Mouse (Mus musculus) bone marrow, adult 2 months (tissue): ENCODE data around the gene Phxr2. TPM values are rescaled to one million over a fixed set of nuclear protein-coding genes. Genes with fewer than 3 reads are reported as not detected.

Source experiments
- H3K27ac ChIP-seq: fragments of 200-500 bp; 2 replicates; pipeline ENCODE4 v1.5.1; 2012; ENCODE audit warnings: low read depth, mild to moderate bottlenecking, control low read depth, inconsistent platforms, low read length; ENCODE audit not compliant: control insufficient read depth, poor library complexity, insufficient read depth
- H3K4me1 ChIP-seq: fragments of 200-500 bp; 2 replicates; pipeline ENCODE4 v1.6.1; 2011; ENCODE audit warnings: low read length; ENCODE audit not compliant: control insufficient read depth, insufficient read depth
- H3K4me3 ChIP-seq: fragments of 200-500 bp; replicated peaks from 2 replicates; pipeline ENCODE3; 2011; ENCODE audit warnings: mild to moderate bottlenecking, low read depth, low read length, control low read depth; ENCODE audit not compliant: control insufficient read depth
- CTCF ChIP-seq: fragments of 200-500 bp; IDR thresholded peaks from 2 replicates; pipeline ENCODE4 v1.5.1; 2011; ENCODE audit warnings: low read length, control low read depth; ENCODE audit not compliant: control insufficient read depth, insufficient read depth
- POLR2A ChIP-seq: fragments of 200-500 bp; IDR thresholded peaks from 2 replicates; pipeline ENCODE4 v1.6.1; 2011; ENCODE audit warnings: low read depth, mild to moderate bottlenecking, control low read depth, low read length, borderline replicate concordance; ENCODE audit not compliant: control insufficient read depth
- WGBS: fragments of 180-500 bp; shearing (Covaris S2); methylation state at CpG from one replicate; pipeline ENCODE4 v1.1.7; 2018; 5-methylcytosine and 5-hydroxymethylcytosine counted together
- polyA plus RNA-seq: library from polyadenylated mRNA; stranded (reverse); fragments of >200 nt; gene quantifications from 2 replicates; pipeline ENCODE4 v1.2.4, GENCODE M21; 2011; ENCODE audit warnings: low replicate concordance; ENCODE audit not compliant: missing spikeins, insufficient read depth, insufficient read length

The Phxr2 gene
- polyA plus RNA-seq, 1 experiment: not detected

- Histone ChIP-seq H3K4me3 (no peak overlapping the region), H3K27ac (no peak overlapping the region), H3K4me1 (no peaks in the 10 kb centered on the region)
- TF ChIP-seq CTCF (no peak), POLR2A (no peak)
- WGBS: 66% methylated on average over 2 of the region's 2 CpGs
Measured at GRCm38 (mm10) chr10:99095114-99095513, 31.0 kb downstream of the Phxr2 start.

DNA sequence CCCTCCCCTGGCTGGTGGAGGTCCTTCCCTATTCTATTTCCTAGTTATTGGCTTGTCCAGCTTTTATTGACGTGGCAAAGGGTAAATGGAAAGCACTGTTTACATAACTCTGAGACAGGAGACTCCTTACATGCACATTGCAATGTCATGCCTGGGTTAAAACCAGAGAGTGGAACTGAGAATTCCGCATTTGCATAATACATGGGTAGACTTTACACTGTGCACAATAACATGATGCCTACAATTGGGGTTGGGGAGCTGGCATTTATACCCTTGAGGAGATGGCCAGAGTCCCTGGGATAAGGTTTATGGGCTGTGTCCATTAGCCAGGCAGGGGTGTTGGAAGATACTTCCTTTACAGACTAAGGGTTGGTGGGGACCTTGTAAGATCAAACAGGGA, 32.8 kb downstream of the Phxr2 start:
- 65% methylated on average over 2 of the region's 2 CpGs for WGBS
- Histone ChIP-seq H3K4me3 (no peak overlapping the region), H3K4me1 (no peaks in the 10 kb centered on the region), H3K27ac (no peak overlapping the region)
- TF ChIP-seq POLR2A: no peak
- TF ChIP-seq CTCF: no peak

DNA sequence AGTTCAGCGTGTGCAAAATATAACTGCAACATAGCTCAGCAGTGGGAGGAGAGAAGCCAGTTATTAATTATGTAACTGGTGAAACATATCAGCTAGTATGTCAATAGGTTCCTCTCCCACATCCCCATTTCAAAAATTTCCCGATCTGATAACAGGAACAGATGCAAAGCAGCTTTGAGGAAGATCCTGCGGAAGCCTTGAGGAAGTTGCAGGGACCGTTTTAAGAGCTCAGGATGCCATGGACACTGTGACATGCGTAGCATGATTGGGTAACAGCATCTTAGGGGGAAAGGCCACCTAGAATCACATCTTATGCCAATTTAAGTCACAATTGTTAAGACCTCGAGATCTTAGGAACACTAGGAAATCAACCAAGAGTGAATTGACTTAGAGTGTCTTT, 36.2 kb downstream of the Phxr2 start:
- TF ChIP-seq POLR2A (no peak), CTCF (no peak)
- Histone ChIP-seq H3K27ac (no peak overlapping the region), H3K4me1 (no peaks in the 10 kb centered on the region; the same call in 1 of the 2 replicates), H3K4me3 (no peak overlapping the region)
- WGBS: 17% methylated on average over 6 of the region's 6 CpGs

DNA sequence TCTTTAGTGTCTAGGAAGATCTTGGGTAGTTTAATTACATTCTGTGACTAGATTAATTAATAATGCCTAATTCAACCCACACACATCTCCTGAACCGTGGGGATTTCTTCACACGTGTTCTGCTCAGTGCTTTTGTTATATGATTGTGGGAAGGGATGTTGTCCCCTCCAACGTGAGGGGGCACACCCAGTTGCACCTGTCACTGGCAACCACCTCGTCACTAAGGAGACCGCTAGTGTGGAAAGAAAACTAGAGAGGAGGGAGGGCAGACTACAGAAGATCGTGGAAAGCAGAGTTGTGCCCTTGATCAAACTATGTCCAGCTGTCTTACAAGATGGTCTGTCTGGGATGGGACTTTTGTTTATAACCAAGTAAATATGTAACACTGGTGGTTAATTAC, 40.1 kb downstream of the Phxr2 start:
- Histone ChIP-seq H3K4me1 (no peaks in the 10 kb centered on the region; the same call in 1 of the 2 replicates), H3K27ac (no peak overlapping the region), H3K4me3 (no peak overlapping the region)
- no peak for TF ChIP-seq POLR2A
- TF ChIP-seq CTCF: no peak
- 56% methylated on average over 6 of the region's 6 CpGs for WGBS

GRCm38 (mm10) chr10:99085240-99085587, 40.9 kb downstream of the Phxr2 start:
- TF ChIP-seq CTCF (no peak), POLR2A (no peak)
- 50% methylated on average over 6 of the region's 6 CpGs for WGBS
- Histone ChIP-seq H3K27ac (no peak overlapping the region), H3K4me1 (no peaks in the 10 kb centered on the region; the same call in 1 of the 2 replicates), H3K4me3 (no peak overlapping the region)

DNA sequence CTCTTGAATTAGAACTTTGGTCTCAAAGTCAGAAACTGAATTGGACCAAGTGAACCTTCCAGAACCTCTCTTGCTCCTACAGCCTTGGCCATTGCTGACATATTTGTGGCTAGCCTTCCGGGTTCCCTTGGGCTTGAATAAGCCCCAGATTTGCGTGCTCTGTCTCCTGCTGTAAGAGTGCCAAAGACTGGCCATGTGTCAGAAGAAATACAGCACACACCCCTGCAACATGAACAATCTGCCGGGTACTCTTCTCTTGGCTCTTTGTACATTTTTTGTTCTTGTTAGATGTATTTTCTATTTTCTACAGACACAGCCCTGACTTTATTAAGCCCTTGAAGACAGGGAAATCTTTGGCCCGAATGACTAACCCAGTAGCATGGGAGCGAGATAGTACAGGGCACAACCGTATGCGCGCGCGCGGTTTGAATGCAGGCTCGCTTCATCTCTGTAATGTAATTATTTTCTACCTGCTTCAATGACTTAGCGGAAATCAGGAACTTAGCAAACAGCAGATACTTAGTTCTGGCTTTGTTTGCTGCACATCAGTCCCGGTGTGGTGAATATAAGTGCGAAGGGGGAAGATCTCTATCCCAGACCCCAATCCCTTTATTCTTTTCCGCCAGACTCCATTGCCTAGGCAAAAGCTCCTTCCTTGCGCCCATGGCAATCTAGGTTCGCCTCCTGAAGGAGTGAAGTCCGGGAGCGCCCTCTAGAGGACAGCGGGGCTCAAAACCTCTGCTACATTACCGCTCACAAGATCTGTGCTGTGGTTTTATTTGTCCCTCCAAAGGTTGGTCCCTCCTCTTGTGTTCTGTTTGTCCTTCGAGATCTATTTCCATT, 41.5 kb downstream of the Phxr2 start:
- peak; percentile 89 for TF ChIP-seq CTCF
- no peak for TF ChIP-seq POLR2A
- H3K27ac ChIP-seq: no peak overlapping the region
- no peak overlapping the region for H3K4me3 ChIP-seq
- WGBS: 43% methylated on average over 23 of the region's 23 CpGs
- H3K4me1 ChIP-seq: no peaks in the 10 kb centered on the region; the same call in 1 of the 2 replicates

GRCm38 (mm10) chr10:99083431-99084003, 42.6 kb downstream of the Phxr2 start:
- H3K27ac ChIP-seq: no peak overlapping the region
- 81% methylated on average over 14 of the region's 14 CpGs for WGBS

DNA sequence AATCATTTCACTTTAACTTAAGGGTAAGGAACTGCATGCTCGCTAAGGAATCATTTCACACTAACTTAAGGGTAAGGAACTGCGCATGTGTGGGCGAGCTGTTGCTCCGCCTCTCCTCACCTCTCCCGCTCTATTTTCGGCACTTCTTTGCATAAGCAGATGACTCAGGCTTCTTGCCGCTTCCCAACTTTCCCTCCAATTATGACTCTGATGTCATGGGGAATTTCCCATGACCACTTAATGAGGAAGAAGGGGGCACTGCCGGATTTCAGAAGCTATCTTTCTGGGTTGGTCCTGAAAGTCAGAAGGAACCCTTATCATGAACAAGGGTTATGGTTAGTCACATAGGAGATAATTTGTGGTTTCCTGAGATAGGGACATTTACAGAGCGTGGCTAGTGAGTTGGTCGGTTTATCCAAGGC, 44.5 kb downstream of the Phxr2 start:
- no peak overlapping the region for H3K27ac ChIP-seq
- no peaks in the 10 kb centered on the region; the same call in 1 of the 2 replicates for H3K4me1 ChIP-seq
- no peak for TF ChIP-seq CTCF
- TF ChIP-seq POLR2A: no peak
- H3K4me3 ChIP-seq: no peak overlapping the region
- 26% methylated on average over 10 of the region's 10 CpGs for WGBS

More at GRCm38 (mm10) chr10:99083431-99084003, 42.6 kb downstream of the Phxr2 start:
- Histone ChIP-seq H3K4me3 (no peak overlapping the region), H3K4me1 (no peaks in the 10 kb centered on the region; the same call in 1 of the 2 replicates)
- TF ChIP-seq CTCF (no peak), POLR2A (no peak)

DNA sequence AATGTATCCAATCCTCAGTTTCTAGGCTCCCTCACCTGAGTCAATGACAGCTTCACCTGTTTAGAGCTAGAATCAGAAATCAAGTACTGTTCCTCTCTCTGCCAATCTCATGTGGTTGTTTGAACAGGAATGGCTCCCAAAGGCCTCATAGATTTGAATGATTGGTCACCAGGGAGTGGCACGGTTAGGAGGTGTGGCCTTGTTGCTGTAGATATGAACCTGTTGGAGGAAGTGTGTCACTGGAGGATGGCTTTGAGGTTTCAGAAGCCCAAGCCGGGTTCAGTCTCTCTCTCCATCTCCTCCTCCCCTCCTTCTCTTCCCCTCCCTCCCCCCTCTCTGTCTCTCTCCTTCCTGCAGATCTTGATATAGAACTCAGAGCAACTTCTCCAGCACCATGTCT, 47.5 kb downstream of the Phxr2 start:
- TF ChIP-seq CTCF (no peak), POLR2A (no peak)
- 42% methylated on average over 2 of the region's 2 CpGs for WGBS
- H3K4me1 ChIP-seq: no peaks in the 10 kb centered on the region
- no peak overlapping the region for H3K27ac ChIP-seq
- no peak overlapping the region for H3K4me3 ChIP-seq
